In genomic region chr14:54999868-55000267, GRCm38 (mm10) we compare ENCODE assay signal across 28 mouse cellular contexts. TPM values are rescaled to one million over a fixed set of nuclear protein-coding genes. Genes with fewer than 3 reads are reported as not detected.
DNase-seq lines count a peak whose midpoint lies in the region; ATAC-seq and TF ChIP-seq lines count a peak whose summit lies in the region.
"Not testable (repeated sequence)": the region's sequence is repeated elsewhere in the genome, so short reads cannot be mapped to it uniquely, and the experiment has no call there.
"Had no signal": no experiment of that assay in that cellular context is flagged by ENCODE, and none has a peak within 500 bp of the region (broad histone marks: within the 10 kb centered on the region; RNA-seq: fewer than 3 reads in every experiment).

No protein-coding gene starts in this region.

- not testable (repeated sequence) for H3K27me3 ChIP-seq in heart, embryonic 10.5 days (ENCODE audit: insufficient read depth, poor library complexity, severe bottlenecking); heart, postnatal 0 days (ENCODE audit: control insufficient read depth, insufficient read depth, low read length); kidney, postnatal 0 days (ENCODE audit: insufficient read depth, low read length); lung, postnatal 0 days (replicated peaks; ENCODE audit: insufficient read depth, low read length); midbrain, postnatal 0 days (ENCODE audit: insufficient read depth, low read length)

- H3K4me1 ChIP-seq in heart, embryonic 10.5 days: peaks cover 80% of the 10 kb centered on the region
- peaks cover 41% of the 10 kb centered on the region for H3K4me1 ChIP-seq in heart, postnatal 0 days (ENCODE audit: control insufficient read depth, insufficient read depth)
- H3K4me1 ChIP-seq in kidney, postnatal 0 days (replicated peaks; ENCODE audit: insufficient read depth, low read length): not testable (repeated sequence)
- H3K4me1 ChIP-seq in lung, postnatal 0 days (ENCODE audit: insufficient read depth, low read depth, low read length): peaks cover 15% of the 10 kb centered on the region
- peaks cover 19% of the 10 kb centered on the region for H3K4me1 ChIP-seq in midbrain, postnatal 0 days (ENCODE audit: insufficient read depth, low read length)

- peak; percentile 3 for DNase-seq in 3T3-L1 (ENCODE audit: low read depth, low spot score)
- DNase-seq in heart, embryonic 10.5 days (ENCODE audit: low spot score); kidney, postnatal 0 days (ENCODE audit: low spot score); lung, postnatal 0 days (ENCODE audit: low spot score): not testable (repeated sequence)
- DNase-seq in heart, postnatal 0 days (ENCODE audit: low spot score): peak; percentile 19
- peak; percentile 45 for DNase-seq in midbrain, postnatal 0 days (ENCODE audit: low spot score)

- 83% methylated on average over 5 of the region's 5 CpGs for WGBS in heart, embryonic 10.5 days
- 67% methylated on average over 5 of the region's 5 CpGs for WGBS in heart, postnatal 0 days
- 77% methylated on average over 5 of the region's 5 CpGs for WGBS in kidney, postnatal 0 days
- 78% methylated on average over 5 of the region's 5 CpGs for WGBS in lung, postnatal 0 days
- WGBS in midbrain, postnatal 0 days: 78% methylated on average over 5 of the region's 5 CpGs

- H3K9me3 ChIP-seq in heart, embryonic 10.5 days; heart, postnatal 0 days (replicated peaks; ENCODE audit: control insufficient read depth, low read length); kidney, postnatal 0 days (replicated peaks; ENCODE audit: low read length); lung, postnatal 0 days (ENCODE audit: low read length); midbrain, postnatal 0 days (ENCODE audit: low read length): not testable (repeated sequence)

- not testable (repeated sequence) for H3K4me3 ChIP-seq in heart, embryonic 10.5 days; heart, postnatal 0 days (ENCODE audit: low read depth, low read length); kidney, postnatal 0 days (replicated peaks; ENCODE audit: low read depth, low read length); lung, postnatal 0 days (ENCODE audit: low read depth, low read length); midbrain, postnatal 0 days (ENCODE audit: low read depth, low read length)

- peak overlapping the region; percentile 79; the same call in 1 of the 2 replicates for H3K27ac ChIP-seq in heart, embryonic 10.5 days
- H3K27ac ChIP-seq in heart, postnatal 0 days (ENCODE audit: low read depth): peak overlapping the region; percentile 22; the same call in 1 of the 2 replicates
- H3K27ac ChIP-seq in kidney, postnatal 0 days; lung, postnatal 0 days (ENCODE audit: low read length); midbrain, postnatal 0 days (ENCODE audit: low read depth, low read length): not testable (repeated sequence)

- not testable (repeated sequence) for H3K9ac ChIP-seq in heart, postnatal 0 days (replicated peaks; ENCODE audit: low read depth, low read length); kidney, postnatal 0 days (ENCODE audit: low read depth, low read length); lung, postnatal 0 days (replicated peaks; ENCODE audit: low read depth); midbrain, postnatal 0 days (replicated peaks; ENCODE audit: low read length, poor library complexity, severe bottlenecking)

- not testable (repeated sequence) for ATAC-seq in heart, postnatal 0 days (ENCODE audit: insufficient read depth, low read depth); kidney, postnatal 0 days (replicated peaks; ENCODE audit: low FRiP score, low read depth); lung, postnatal 0 days; midbrain, postnatal 0 days (ENCODE audit: low FRiP score)

- not testable (repeated sequence) for H3K36me3 ChIP-seq in heart, embryonic 10.5 days; heart, postnatal 0 days (replicated peaks; ENCODE audit: control insufficient read depth, insufficient read depth, low read length); kidney, postnatal 0 days (ENCODE audit: insufficient read depth, low read length); lung, postnatal 0 days (ENCODE audit: insufficient read depth, low read length); midbrain, postnatal 0 days (ENCODE audit: insufficient read depth, low read length)

- not testable (repeated sequence) for H3K4me2 ChIP-seq in heart, postnatal 0 days (ENCODE audit: low read depth, low read length); kidney, postnatal 0 days (ENCODE audit: low read length); lung, postnatal 0 days (replicated peaks; ENCODE audit: low read depth, low read length); midbrain, postnatal 0 days (ENCODE audit: low read depth, low read length, poor library complexity, severe bottlenecking)

- not testable (repeated sequence) for TF ChIP-seq EP300 in heart, postnatal 0 days (IDR thresholded peaks at IDR 0.05; ENCODE audit: low read depth); lung, postnatal 0 days (IDR thresholded peaks at IDR 0.05)

- peak; percentile 19; the same call in 1 of the 2 replicates for TF ChIP-seq CTCF in heart, postnatal 0 days (IDR thresholded peaks at IDR 0.05; ENCODE audit: low read depth)
- TF ChIP-seq CTCF in kidney, postnatal 0 days (IDR thresholded peaks at IDR 0.05; ENCODE audit: low read depth): peak; percentile 48
- peak; percentile 24 for TF ChIP-seq CTCF in lung, postnatal 0 days (IDR thresholded peaks at IDR 0.05)
- peak; percentile 68 for TF ChIP-seq CTCF in midbrain, postnatal 0 days (IDR thresholded peaks at IDR 0.05)

RNA-seq across cellular contexts. Expression of gene Myh7, which starts 5.4 kb away (rescaled TPM):
- 2,022 and 5,104 TPM in 2 replicates for polyA plus RNA-seq in heart, embryonic 10.5 days (2016; fragmentation: Nextera tagmentation; extraction: Ambion mirVana)
- 4,273 and 4,731 TPM in 2 replicates for total RNA-seq in heart, postnatal 0 days (2014; rRNA removed; ENCODE audit: low replicate concordance)
- polyA plus RNA-seq in heart, postnatal 0 days (2015; fragmentation: Nextera tagmentation; extraction: Ambion mirVana): 1,026 and 1,537 TPM in 2 replicates
- 0.16 and 0.88 TPM in 2 replicates for polyA plus RNA-seq in kidney, postnatal 0 days (2015; fragmentation: Nextera tagmentation; extraction: Ambion mirVana)
- polyA plus RNA-seq in lung, postnatal 0 days (2015; fragmentation: Nextera tagmentation; extraction: Ambion mirVana): 16.4 and 19.1 TPM in 2 replicates
- total RNA-seq in midbrain, postnatal 0 days (2014; rRNA removed): 1.8 and 3.2 TPM in 2 replicates
- polyA plus RNA-seq in midbrain, postnatal 0 days (2015; fragmentation: Nextera tagmentation; extraction: Ambion mirVana): 9.6 and 10.3 TPM in 2 replicates
- total RNA-seq: adrenal gland, adult 2 months; common myeloid progenitor, adult 5-6 weeks; MEL had no signal
- polyA plus RNA-seq: adrenal gland, adult 2 months; CD4-positive, CD25-positive, alpha-beta regulatory T cell, adult 4 months had no signal

RNA-seq across cellular contexts. Expression of gene Ngdn, which starts 15.4 kb away (rescaled TPM):
- polyA plus RNA-seq in heart, embryonic 10.5 days (2016; fragmentation: Nextera tagmentation; extraction: Ambion mirVana): 73.7 and 88.8 TPM in 2 replicates
- 20.2 and 50.1 TPM in 2 replicates for total RNA-seq in heart, postnatal 0 days (2014; rRNA removed; ENCODE audit: low replicate concordance)
- polyA plus RNA-seq in heart, postnatal 0 days (2015; fragmentation: Nextera tagmentation; extraction: Ambion mirVana): 50.0 and 50.9 TPM in 2 replicates
- 68.9 and 75.7 TPM in 2 replicates for polyA plus RNA-seq in kidney, postnatal 0 days (2015; fragmentation: Nextera tagmentation; extraction: Ambion mirVana)
- 59.1 and 62.8 TPM in 2 replicates for polyA plus RNA-seq in lung, postnatal 0 days (2015; fragmentation: Nextera tagmentation; extraction: Ambion mirVana)
- total RNA-seq in midbrain, postnatal 0 days (2014; rRNA removed): 20.9 and 29.6 TPM in 2 replicates
- polyA plus RNA-seq in midbrain, postnatal 0 days (2015; fragmentation: Nextera tagmentation; extraction: Ambion mirVana): 44.3 and 48.1 TPM in 2 replicates

RNA-seq across cellular contexts. Expression of gene Gm17428, which starts 23.1 kb away (rescaled TPM):
- not detected in 2 replicates for polyA plus RNA-seq in heart, embryonic 10.5 days (2016; fragmentation: Nextera tagmentation; extraction: Ambion mirVana)
- not detected in 2 replicates for total RNA-seq in heart, postnatal 0 days (2014; rRNA removed; ENCODE audit: low replicate concordance)
- not detected in 2 replicates for polyA plus RNA-seq in heart, postnatal 0 days (2015; fragmentation: Nextera tagmentation; extraction: Ambion mirVana)
- not detected in 2 replicates for polyA plus RNA-seq in kidney, postnatal 0 days (2015; fragmentation: Nextera tagmentation; extraction: Ambion mirVana)
- polyA plus RNA-seq in lung, postnatal 0 days (2015; fragmentation: Nextera tagmentation; extraction: Ambion mirVana): not detected in 2 replicates
- not detected in 2 replicates for total RNA-seq in midbrain, postnatal 0 days (2014; rRNA removed)
- polyA plus RNA-seq in midbrain, postnatal 0 days (2015; fragmentation: Nextera tagmentation; extraction: Ambion mirVana): not detected in 2 replicates
- total RNA-seq: adrenal gland, adult 2 months; adrenal gland, postnatal 14 days; adrenal gland, postnatal 4 days; common myeloid progenitor, adult 5-6 weeks; gastrocnemius, adult 8-10 months; gastrocnemius, postnatal 25 days; heart, adult 18-20 months; heart, postnatal 14 days; heart, postnatal 4 days; MEL had no signal
- polyA plus RNA-seq: adrenal gland, adult 2 months; C2C12; CD4-positive, CD25-positive, alpha-beta regulatory T cell, adult 4 months; cerebellum, adult 2 months; embryonic facial prominence, embryonic 12.5 days; embryonic facial prominence, embryonic 15.5 days; forebrain, embryonic 11.5 days; forebrain, embryonic 14.5 days; gonadal fat pad, adult 2 months; heart, embryonic 13.5 days; hindbrain, embryonic 11.5 days; hindbrain, embryonic 14.5 days; intestine, embryonic 14.5 days had no signal

RNA-seq across cellular contexts. Expression of gene Myh6, which starts 33.1 kb away (rescaled TPM):
- polyA plus RNA-seq in heart, embryonic 10.5 days (2016; fragmentation: Nextera tagmentation; extraction: Ambion mirVana): 2,034 and 3,157 TPM in 2 replicates
- 3,860 and 3,976 TPM in 2 replicates for total RNA-seq in heart, postnatal 0 days (2014; rRNA removed; ENCODE audit: low replicate concordance)
- polyA plus RNA-seq in heart, postnatal 0 days (2015; fragmentation: Nextera tagmentation; extraction: Ambion mirVana): 8,242 and 9,737 TPM in 2 replicates
- 0.34 and 0.62 TPM in 2 replicates for polyA plus RNA-seq in kidney, postnatal 0 days (2015; fragmentation: Nextera tagmentation; extraction: Ambion mirVana)
- 61.0 and 79.5 TPM in 2 replicates for polyA plus RNA-seq in lung, postnatal 0 days (2015; fragmentation: Nextera tagmentation; extraction: Ambion mirVana)
- 0.24 and 0.33 TPM in 2 replicates for total RNA-seq in midbrain, postnatal 0 days (2014; rRNA removed)
- polyA plus RNA-seq in midbrain, postnatal 0 days (2015; fragmentation: Nextera tagmentation; extraction: Ambion mirVana): 2.1 and 2.5 TPM in 2 replicates
- total RNA-seq: adrenal gland, adult 2 months; common myeloid progenitor, adult 5-6 weeks; MEL had no signal
- polyA plus RNA-seq: adrenal gland, adult 2 months; CD4-positive, CD25-positive, alpha-beta regulatory T cell, adult 4 months; forebrain, embryonic 11.5 days; gonadal fat pad, adult 2 months had no signal

Comparison
In these comparisons a context has a peak if more than half of its experiments do, and no peak if none do; other contexts are left out.
1. RNA of gene Myh7, which starts 5.4 kb away (polyA plus RNA-seq): 2,022 to 5,104 TPM in heart, embryonic 10.5 days and 1,026 to 1,537 TPM in heart, postnatal 0 days; 16.4 to 19.1 TPM in lung, postnatal 0 days, 9.6 to 10.3 TPM in midbrain, postnatal 0 days and 0.16 to 0.88 TPM in kidney, postnatal 0 days; every median in the first group is over 10 times any median in the second.
2. Peak in every context shown above with its lines, with median percentiles within 50 percentile points of each other: CTCF ChIP-seq.